Mouse (Mus musculus) cortical plate, adult 2 months (tissue): Measurements from ENCODE around the gene Iqce.

Experiments
- CTCF ChIP-seq: fragments of 200-500 bp; IDR thresholded peaks from 2 replicates; pipeline ENCODE4 v1.5.1; 2011; ENCODE audit warnings: mild to moderate bottlenecking, control low read depth, low read length; ENCODE audit not compliant: insufficient read depth; ENCODE audit errors: extremely low read depth
- POLR2A ChIP-seq: fragments of 200-500 bp; IDR thresholded peaks from 2 replicates; pipeline ENCODE4 v1.6.1; 2011; ENCODE audit warnings: mild to moderate bottlenecking, low read length, control low read depth; ENCODE audit not compliant: insufficient read depth; ENCODE audit errors: extremely low read depth

DNA sequence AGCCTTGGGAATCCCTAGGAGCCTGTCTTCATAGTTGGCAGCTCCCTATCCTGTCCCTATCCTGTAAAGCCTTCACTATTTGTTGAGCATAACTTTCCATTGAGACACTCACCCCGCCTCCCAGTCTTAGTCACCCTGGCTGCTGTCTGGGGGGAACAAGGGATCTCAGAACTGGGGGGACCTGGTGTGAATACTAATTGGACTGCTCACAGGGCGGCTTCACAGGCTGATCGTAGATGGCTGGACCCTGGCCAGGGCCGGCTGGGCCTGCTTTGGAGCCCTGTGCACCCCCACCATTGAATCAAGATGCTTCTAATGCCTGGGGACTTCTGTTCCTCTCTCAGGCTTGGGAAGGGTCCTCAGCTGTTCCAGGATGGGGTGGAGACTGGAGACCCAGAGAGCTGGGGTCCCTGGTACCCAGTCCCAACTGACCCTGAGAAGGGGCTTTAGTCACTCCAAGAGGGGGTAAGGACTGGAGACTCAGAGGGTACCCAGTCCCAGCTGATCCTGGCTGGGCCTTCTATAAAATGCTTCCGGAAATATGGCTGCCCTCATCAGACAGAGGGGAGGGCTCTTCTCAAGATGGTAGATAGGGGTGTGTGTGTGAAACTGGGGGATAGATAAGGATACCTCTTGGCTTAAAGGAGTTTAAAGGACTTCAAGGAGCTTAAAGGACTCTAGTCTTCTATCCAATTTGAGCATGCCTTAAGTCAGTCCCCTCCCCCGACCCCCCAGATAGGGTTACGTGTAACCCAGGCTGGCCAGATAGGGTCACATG, 24.1 kb upstream of the Iqce start:
- TF ChIP-seq CTCF (no peak), POLR2A (no peak)
